Mouse (Mus musculus): Measurements from ENCODE around the gene 4933428G20Rik.

The 4933428G20Rik gene

GRCm38 (mm10) chr11:97532950-97533582 is 32.9 kb upstream of the 4933428G20Rik start:
- peak; percentile 49 for DNase-seq

GRCm38 (mm10) chr11:97532354-97532753 is 32.2 kb upstream of the 4933428G20Rik start:
- no peak for DNase-seq

GRCm38 (mm10) chr11:97531381-97532260 is 31.5 kb upstream of the 4933428G20Rik start:
- DNase-seq, result peak; percentile 86

GRCm38 (mm10) chr11:97530961-97531360 is 30.8 kb upstream of the 4933428G20Rik start:
- no peak for DNase-seq

GRCm38 (mm10) chr11:97530069-97530468 is 29.9 kb upstream of the 4933428G20Rik start:
- DNase-seq, result no peak

- no peak for DNase-seq
Measured at GRCm38 (mm10) chr11:97528282-97528808, 28.2 kb upstream of the 4933428G20Rik start.

GRCm38 (mm10) chr11:97525313-97525712 is 25.2 kb upstream of the 4933428G20Rik start:
- no peak for DNase-seq

- DNase-seq, result no peak
Measured at GRCm38 (mm10) chr11:97524306-97524705, 24.2 kb upstream of the 4933428G20Rik start.

GRCm38 (mm10) chr11:97523827-97524261 is 23.7 kb upstream of the 4933428G20Rik start:
- no peak for DNase-seq

- DNase-seq, result no peak
Measured at GRCm38 (mm10) chr11:97523107-97523506, 23.0 kb upstream of the 4933428G20Rik start.

GRCm38 (mm10) chr11:97521741-97522474 is 21.8 kb upstream of the 4933428G20Rik start:
- no peak for DNase-seq

GRCm38 (mm10) chr11:97520541-97520940 is 20.4 kb upstream of the 4933428G20Rik start:
- DNase-seq, result no peak

- DNase-seq, result no peak
Measured at GRCm38 (mm10) chr11:97513066-97513465, 12.9 kb upstream of the 4933428G20Rik start.

GRCm38 (mm10) chr11:97512511-97512910 is 12.4 kb upstream of the 4933428G20Rik start:
- no peak for DNase-seq

- DNase-seq, result peak; percentile 66
Measured at GRCm38 (mm10) chr11:97511661-97512369, 11.7 kb upstream of the 4933428G20Rik start.

GRCm38 (mm10) chr11:97510966-97511660 is 11.0 kb upstream of the 4933428G20Rik start:
- peak; percentile 74 for DNase-seq

- no peak for DNase-seq
Measured at GRCm38 (mm10) chr11:97509715-97510485, 9.8 kb upstream of the 4933428G20Rik start.

GRCm38 (mm10) chr11:97509058-97509457 is 8.9 kb upstream of the 4933428G20Rik start:
- no peak for DNase-seq

- no peak for DNase-seq
Measured at GRCm38 (mm10) chr11:97508198-97508597, 8.1 kb upstream of the 4933428G20Rik start.

- no peak for DNase-seq
Measured at GRCm38 (mm10) chr11:97506331-97506730, 6.2 kb upstream of the 4933428G20Rik start.

GRCm38 (mm10) chr11:97505784-97506183 is 5.6 kb upstream of the 4933428G20Rik start:
- DNase-seq, result no peak

Measured in liver (tissue).